Mouse (Mus musculus) ES-E14 (cell line): ENCODE measurements around the gene Lin7b.

Experiments
- CHD2 ChIP-seq: IDR thresholded peaks from 2 replicates; pipeline ENCODE4 v1.6.1; 2014; ENCODE audit warnings: mild to moderate bottlenecking, low read depth, low read length, inconsistent platforms
- HCFC1 ChIP-seq: IDR thresholded peaks from 2 replicates; pipeline ENCODE4 v1.6.1; 2012; ENCODE audit warnings: low read length, inconsistent platforms, borderline replicate concordance; ENCODE audit not compliant: insufficient read depth
- MAFK ChIP-seq: IDR thresholded peaks from 2 replicates; pipeline ENCODE4 v1.6.1; 2014; ENCODE audit warnings: mild to moderate bottlenecking, low read depth, low read length, inconsistent platforms; ENCODE audit not compliant: insufficient read depth
- ZC3H11A ChIP-seq: IDR thresholded peaks from 2 replicates; pipeline ENCODE4 v1.6.1; 2012; ENCODE audit warnings: low read depth, mild to moderate bottlenecking, inconsistent platforms, low read length, borderline replicate concordance
- ZNF384 ChIP-seq: IDR thresholded peaks from 2 replicates; pipeline ENCODE4 v1.6.1; 2012; ENCODE audit warnings: low read depth, low read length, inconsistent platforms

DNA sequence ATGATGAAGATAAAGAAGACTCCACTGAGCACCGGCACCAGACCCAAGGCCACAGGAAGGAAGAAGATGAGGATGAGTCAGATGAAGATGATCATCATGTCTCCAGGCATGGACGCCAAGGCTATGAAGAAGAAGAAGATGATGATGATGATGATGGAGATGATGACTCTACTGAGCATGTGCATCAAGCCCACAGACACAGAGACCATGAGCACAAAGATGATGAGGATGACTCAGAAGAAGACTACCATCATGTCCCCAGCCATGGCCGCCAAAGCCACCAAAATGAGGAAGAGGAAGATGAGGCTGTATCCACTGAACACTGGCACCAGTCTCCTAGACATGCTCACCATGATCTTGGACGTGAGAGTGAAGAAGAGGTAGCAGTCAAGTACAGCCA lies 34.1 kb downstream of the Lin7b start:
- TF ChIP-seq CHD2, result no peak
- TF ChIP-seq HCFC1, result no peak
- TF ChIP-seq ZC3H11A, result no peak
- no peak for TF ChIP-seq MAFK
- no peak for TF ChIP-seq ZNF384
